Mouse (Mus musculus) MEL (cell line): ENCODE measurements around the gene Ctnna2. TPM values are rescaled to one million over a fixed set of nuclear protein-coding genes. Genes with fewer than 3 reads are reported as not detected.

ENCODE experiments used
- DNase-seq: peaks from one replicate; pipeline ENCODE4 v3.0.0; 2011; ENCODE audit warnings: low read depth, low spot score
- H3K27ac ChIP-seq: 2 replicates; pipeline ENCODE4 v1.5.1; 2012; ENCODE audit warnings: low read depth, mild to moderate bottlenecking, control low read depth, low read length, moderate library complexity; ENCODE audit not compliant: control insufficient read depth
- H3K27me3 ChIP-seq, 2 experiments: fragments of 150-350 bp in 1 of 2; sonication (generic) in 1 of 2; 2 replicates each; pipeline ENCODE4 v1.6.1; 2012; ENCODE audit warnings: low read length in 2 of 2, mild to moderate bottlenecking in 2 of 2, improper control_type of control experiment in 1 of 2, moderate library complexity in 1 of 2; ENCODE audit not compliant: insufficient read depth in 2 of 2, control insufficient read depth in 1 of 2
- H3K36me3 ChIP-seq, 2 experiments: 2 replicates each; pipeline ENCODE4 v1.6.1; 2012 to 2014; ENCODE audit warnings: low read length in 2 of 2, improper control_type of control experiment in 1 of 2, inconsistent platforms in 1 of 2, mild to moderate bottlenecking in 1 of 2; ENCODE audit not compliant: insufficient read depth in 2 of 2, control insufficient read depth in 1 of 2
- H3K4me1 ChIP-seq, 2 experiments: fragments of 150-350 bp in 1 of 2; sonication (generic) in 1 of 2; 2 replicates each; pipeline ENCODE4 v1.6.1; 2012; ENCODE audit warnings: low read length in 2 of 2, improper control_type of control experiment in 1 of 2, mild to moderate bottlenecking in 1 of 2; ENCODE audit not compliant: insufficient read depth in 2 of 2, control insufficient read depth in 1 of 2
- H3K4me3 ChIP-seq, 2 experiments: fragments of 150-350 bp in 1 of 2; sonication (generic) in 1 of 2; 2 replicates each; pipeline ENCODE4 v1.5.1; 2012; ENCODE audit warnings: low read depth in 2 of 2, low read length in 2 of 2, mild to moderate bottlenecking in 2 of 2, moderate library complexity in 2 of 2, control low read depth in 1 of 2, improper control_type of control experiment in 1 of 2; ENCODE audit not compliant: control insufficient read depth in 1 of 2, insufficient read depth in 1 of 2
- H3K79me2 ChIP-seq: 2 replicates; pipeline ENCODE4 v1.6.1; 2012; ENCODE audit warnings: mild to moderate bottlenecking, low read length, moderate library complexity; ENCODE audit not compliant: control insufficient read depth, poor library complexity, insufficient read depth
- H3K9ac ChIP-seq: 2 replicates; pipeline ENCODE4 v1.6.1; 2012; ENCODE audit warnings: low read depth, mild to moderate bottlenecking, control low read depth, low read length, moderate library complexity; ENCODE audit not compliant: control insufficient read depth, poor library complexity, severe bottlenecking
- H3K9me3 ChIP-seq: fragments of 150-350 bp; sonication (generic); replicated peaks from 2 replicates; pipeline ENCODE4 v1.6.1; 2012; ENCODE audit warnings: mild to moderate bottlenecking, low read length, improper control_type of control experiment, moderate library complexity; ENCODE audit not compliant: insufficient read depth
- BHLHE40 ChIP-seq: IDR thresholded peaks from 2 replicates; pipeline ENCODE4 v1.6.1; 2012; ENCODE audit warnings: low read depth, mild to moderate bottlenecking, inconsistent platforms, low read length, improper control_type of control experiment, borderline replicate concordance
- CHD1 ChIP-seq: IDR thresholded peaks from 2 replicates; pipeline ENCODE4 v1.6.1; 2012; ENCODE audit warnings: low read depth, mild to moderate bottlenecking, inconsistent platforms, low read length, improper control_type of control experiment
- CHD2 ChIP-seq: IDR thresholded peaks from 2 replicates; pipeline ENCODE4 v1.6.1; 2011; ENCODE audit warnings: low read length, improper control_type of control experiment
- E2F4 ChIP-seq: IDR thresholded peaks from 2 replicates; pipeline ENCODE4 v1.6.1; 2011; ENCODE audit warnings: low read depth, low read length, improper control_type of control experiment, borderline replicate concordance
- ELF1 ChIP-seq: IDR thresholded peaks from 2 replicates; pipeline ENCODE4 v1.6.1; 2014; ENCODE audit warnings: low read depth, mild to moderate bottlenecking, inconsistent platforms, low read length, improper control_type of control experiment, moderate library complexity
- EP300 ChIP-seq, 2 experiments: IDR thresholded peaks; 2 replicates each; pipeline ENCODE4 v1.6.1; 2011; ENCODE audit warnings: improper control_type of control experiment in 2 of 2, low read length in 2 of 2, low read depth in 1 of 2, mild to moderate bottlenecking in 1 of 2
- HCFC1 ChIP-seq: IDR thresholded peaks from 2 replicates; pipeline ENCODE4 v1.6.1; 2012; ENCODE audit warnings: low read depth, mild to moderate bottlenecking, inconsistent platforms, low read length, improper control_type of control experiment, moderate library complexity
- JUND ChIP-seq: IDR thresholded peaks from 2 replicates; pipeline ENCODE4 v1.6.1; 2011; ENCODE audit warnings: low read depth, mild to moderate bottlenecking, improper control_type of control experiment, low read length
- KAT2A ChIP-seq: conservative IDR thresholded peaks from 2 replicates; pipeline ENCODE4 v1.6.1; 2012; ENCODE audit warnings: low read depth, low read length, improper control_type of control experiment, inconsistent platforms
- MAFK ChIP-seq: IDR thresholded peaks from 2 replicates; pipeline ENCODE4 v1.6.1; 2011; ENCODE audit warnings: low read depth, mild to moderate bottlenecking, low read length, improper control_type of control experiment, borderline replicate concordance
- MXI1 ChIP-seq: IDR thresholded peaks from 2 replicates; pipeline ENCODE4 v1.6.1; 2011; ENCODE audit warnings: mild to moderate bottlenecking, low read depth, low read length, improper control_type of control experiment
- NELFE ChIP-seq: IDR thresholded peaks from 2 replicates; pipeline ENCODE4 v1.6.1; 2011; ENCODE audit warnings: low read depth, low read length, improper control_type of control experiment
- NRF1 ChIP-seq: IDR thresholded peaks from 2 replicates; pipeline ENCODE4 v1.6.1; 2014; ENCODE audit warnings: low read depth, mild to moderate bottlenecking, inconsistent platforms, low read length, improper control_type of control experiment, moderate library complexity; ENCODE audit not compliant: poor library complexity, insufficient read depth, severe bottlenecking
- RAD21 ChIP-seq: IDR thresholded peaks from 2 replicates; pipeline ENCODE4 v1.6.1; 2011; ENCODE audit warnings: mild to moderate bottlenecking, low read depth, low read length, improper control_type of control experiment
- RCOR1 ChIP-seq: IDR thresholded peaks from 2 replicates; pipeline ENCODE4 v1.6.1; 2012; ENCODE audit warnings: low read depth, mild to moderate bottlenecking, inconsistent platforms, low read length, improper control_type of control experiment
- SIN3A ChIP-seq: IDR thresholded peaks from 2 replicates; pipeline ENCODE4 v1.6.1; 2012; ENCODE audit warnings: low read length, improper control_type of control experiment, inconsistent platforms
- SMC3 ChIP-seq: IDR thresholded peaks from 2 replicates; pipeline ENCODE4 v1.6.1; 2011; ENCODE audit warnings: low read depth, low read length, improper control_type of control experiment
- TAL1 ChIP-seq: IDR thresholded peaks from 2 replicates; pipeline ENCODE4 v1.6.1; 2012; ENCODE audit warnings: mild to moderate bottlenecking, inconsistent platforms, low read length, moderate library complexity, mixed read lengths
- UBTF ChIP-seq: IDR thresholded peaks from 2 replicates; pipeline ENCODE4 v1.6.1; 2012; ENCODE audit warnings: low read depth, mild to moderate bottlenecking, inconsistent platforms, low read length, improper control_type of control experiment, moderate library complexity, borderline replicate concordance; ENCODE audit not compliant: insufficient read depth
- USF1 ChIP-seq: IDR thresholded peaks from 2 replicates; pipeline ENCODE4 v1.6.1; 2014; ENCODE audit warnings: low read depth, mild to moderate bottlenecking, inconsistent platforms, low read length, improper control_type of control experiment, moderate library complexity
- ZMIZ1 ChIP-seq: IDR thresholded peaks from 2 replicates; pipeline ENCODE4 v1.6.1; 2012; ENCODE audit warnings: low read depth, mild to moderate bottlenecking, inconsistent platforms, low read length, improper control_type of control experiment, moderate library complexity
- ZNF384 ChIP-seq: IDR thresholded peaks from 2 replicates; pipeline ENCODE4 v1.6.1; 2012; ENCODE audit warnings: low read depth, mild to moderate bottlenecking, inconsistent platforms, low read length, improper control_type of control experiment
- polyA plus RNA-seq, 2 experiments: library from polyadenylated mRNA; stranded (reverse) in 1 of 2; unstranded in 1 of 2; fragments of >175 nt in 1 of 2; fragments of >200 nt in 1 of 2; gene quantifications; 2 replicates each; pipeline versions ENCODE4 v1.2.1 to v1.2.4; 2012; ENCODE audit warnings: low replicate concordance in 2 of 2, low read depth in 1 of 2; ENCODE audit not compliant: insufficient read length in 2 of 2, insufficient read depth in 1 of 2, missing spikeins in 1 of 2
- total RNA-seq: library from RNA; depleted of rRNA; stranded (reverse); fragments of 300-350 nt; gene quantifications from 2 replicates; pipeline ENCODE4 v1.2.3, GENCODE M21; 2012

Ctnna2 gene
- total and polyA plus RNA-seq, 3 experiments, result not detected

- Histone ChIP-seq H3K9ac (no peak overlapping the region), H3K4me1 (no peaks in the 10 kb centered on the region), H3K4me3 (no peak overlapping the region), H3K27me3 (no peaks in the 10 kb centered on the region), H3K36me3 (no peaks in the 10 kb centered on the region), H3K79me2 (no peaks in the 10 kb centered on the region), H3K9me3 (no peaks in the 10 kb centered on the region), H3K27ac (no peak overlapping the region)
- TF ChIP-seq UBTF (no peak), KAT2A (no peak), NRF1 (no peak), EP300 (IDR thresholded peaks at IDR 0.05; ENCODE audit: low read depth in 1 of 2, low read length in 2 of 2) (no peak), MAFK (no peak), JUND (no peak), SMC3 (no peak)
- no peak for DNase-seq
These were observed 9.7 kb downstream of the Ctnna2 start for GRCm38 (mm10) chr6:77969774-77970173.

- Histone ChIP-seq H3K36me3 (no peaks in the 10 kb centered on the region), H3K9ac (no peak overlapping the region), H3K79me2 (no peaks in the 10 kb centered on the region), H3K4me3 (no peak overlapping the region), H3K27ac (no peak overlapping the region), H3K27me3 (no peaks in the 10 kb centered on the region), H3K4me1 (no peaks in the 10 kb centered on the region), H3K9me3 (no peaks in the 10 kb centered on the region)
- no peak for DNase-seq
- no peak for TF ChIP-seq E2F4
- no peak for TF ChIP-seq EP300 (IDR thresholded peaks at IDR 0.05; ENCODE audit: low read depth in 1 of 2, low read length in 2 of 2)
- no peak for TF ChIP-seq NRF1
- TF ChIP-seq RAD21, result no peak
- no peak for TF ChIP-seq ELF1
- TF ChIP-seq BHLHE40, result no peak
- TF ChIP-seq ZMIZ1, result no peak
- TF ChIP-seq HCFC1, result no peak
- TF ChIP-seq NELFE, result no peak
- no peak for TF ChIP-seq CHD1
- TF ChIP-seq SIN3A, result no peak
- TF ChIP-seq ZNF384, result no peak
- TF ChIP-seq TAL1, result no peak
- TF ChIP-seq KAT2A, result no peak
- TF ChIP-seq MAFK, result no peak
- TF ChIP-seq USF1, result no peak
- TF ChIP-seq RCOR1, result no peak
- no peak for TF ChIP-seq MXI1
- no peak for TF ChIP-seq CHD2
These were observed 17.5 kb downstream of the Ctnna2 start for GRCm38 (mm10) chr6:77962011-77962410.
